In the genomic region with DNA sequence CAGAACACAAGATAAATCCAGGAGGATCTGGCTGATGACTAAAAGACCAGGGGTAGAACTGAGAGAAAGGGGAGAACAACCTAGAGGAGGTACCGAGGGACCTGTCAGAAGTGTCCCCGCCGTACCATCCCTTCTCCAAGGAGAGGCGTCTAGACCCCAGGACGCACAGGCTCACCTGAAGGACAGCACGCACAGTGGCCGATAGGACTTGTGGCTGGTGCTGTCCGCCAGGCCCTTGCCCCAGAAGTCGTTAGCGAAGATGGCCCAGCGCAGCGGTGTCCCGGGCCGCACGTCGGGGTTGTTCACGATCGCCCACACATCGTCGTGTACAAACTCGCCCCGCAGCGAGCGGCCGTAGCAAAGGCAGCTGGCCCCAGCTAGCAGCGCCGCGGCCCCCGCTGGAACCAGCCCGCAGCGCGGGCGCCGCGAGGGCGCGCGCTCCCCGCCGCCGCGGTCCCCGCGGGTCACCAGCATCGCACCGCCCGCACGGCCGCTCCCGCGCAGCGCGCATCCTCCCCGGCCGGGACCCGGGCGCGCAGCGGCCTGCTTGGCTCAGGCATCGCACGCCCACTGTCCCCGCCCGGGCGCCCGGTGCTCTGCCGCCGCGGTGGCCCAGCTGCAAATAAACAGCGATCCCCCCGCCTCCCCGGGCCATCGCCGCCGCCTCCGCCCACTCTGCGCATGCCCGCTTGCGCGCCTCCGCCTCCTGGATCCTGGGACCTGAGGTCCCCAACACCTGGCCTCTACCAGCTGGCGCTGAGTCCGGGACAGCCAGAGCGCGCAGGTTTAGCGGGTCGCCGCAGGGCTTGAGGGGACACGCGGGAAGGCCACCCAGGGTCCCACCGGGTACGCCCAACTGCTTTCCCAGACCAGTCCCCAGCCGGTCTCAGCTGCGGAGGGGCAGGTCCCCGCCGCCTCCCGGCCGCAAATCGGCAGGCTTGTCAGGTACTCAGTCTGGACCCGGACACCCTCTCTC, we compare ENCODE assay signal across 8 mouse cellular contexts. TPM values are rescaled to one million over a fixed set of nuclear protein-coding genes. Genes with fewer than 3 reads are reported as not detected.
DNase-seq lines count a peak whose midpoint lies in the region; ATAC-seq lines count a peak whose summit lies in the region.

A gene (minus strand): TSS at position 664 of the 976 bp plus-strand sequence.

- DNase-seq in adrenal gland, postnatal 10 days = peak; percentile 86
- peak; percentile 76 for DNase-seq in embryo, embryonic 11 days
- DNase-seq in gastrocnemius, postnatal 4 days (ENCODE audit: low spot score in 2 of 2) = peak; percentile 62 to 68
- DNase-seq in limb, embryonic 10.5 days (ENCODE audit: low spot score) = peak; percentile 85
- DNase-seq in midbrain, embryonic 11.5 days (ENCODE audit: low spot score, missing footprints) = peak; percentile 96
- peak; percentile 6 for DNase-seq in spleen, adult 12 weeks (ENCODE audit: low spot score)
- DNase-seq in c-Kit-positive CD71-positive TER-119-positive erythroid progenitor cells, embryonic 14.5 days (ENCODE audit: low spot score) = no peak

- H3K4me3 ChIP-seq in intestine, embryonic 15.5 days (replicated peaks) = peak within 1 kb of the TSS; percentile 71
- H3K4me3 ChIP-seq in limb, embryonic 10.5 days = peak within 1 kb of the TSS; percentile 81
- H3K4me3 ChIP-seq in midbrain, embryonic 11.5 days (ENCODE audit: low read depth, low read length) = peak within 1 kb of the TSS; percentile 50

- peak within 1 kb of the TSS; percentile 94 for H3K4me2 ChIP-seq in intestine, embryonic 15.5 days (replicated peaks)
- H3K4me2 ChIP-seq in midbrain, embryonic 11.5 days = peak within 1 kb of the TSS; percentile 84

- H3K27me3 ChIP-seq in intestine, embryonic 15.5 days (replicated peaks) = peaks cover 18% of the 10 kb centered on the region
- peaks cover 68% of the 10 kb centered on the region for H3K27me3 ChIP-seq in limb, embryonic 10.5 days (ENCODE audit: low read depth, poor library complexity, severe bottlenecking)
- H3K27me3 ChIP-seq in midbrain, embryonic 11.5 days (ENCODE audit: control insufficient read depth, insufficient read depth, low read length) = peaks cover 32% of the 10 kb centered on the region

- under 1% methylated on average over 95 of the region's 99 CpGs for WGBS in intestine, embryonic 15.5 days
- 2% methylated on average over 99 of the region's 99 CpGs for WGBS in limb, embryonic 10.5 days
- WGBS in midbrain, embryonic 11.5 days = under 1% methylated on average over 99 of the region's 99 CpGs

- ATAC-seq in intestine, embryonic 15.5 days = peak; percentile 87
- ATAC-seq in midbrain, embryonic 11.5 days (ENCODE audit: low FRiP score) = peak; percentile 85

- peak within 1 kb of the TSS; percentile 62 for H3K9ac ChIP-seq in intestine, embryonic 15.5 days
- H3K9ac ChIP-seq in midbrain, embryonic 11.5 days (ENCODE audit: low read length) = peak within 1 kb of the TSS; percentile 60

- no peak within 1 kb of the TSS for H3K27ac ChIP-seq in intestine, embryonic 15.5 days
- peak within 1 kb of the TSS; percentile 81 for H3K27ac ChIP-seq in limb, embryonic 10.5 days
- H3K27ac ChIP-seq in midbrain, embryonic 11.5 days (ENCODE audit: low read depth, low read length) = no peak within 1 kb of the TSS

- H3K36me3 ChIP-seq in intestine, embryonic 15.5 days = no peaks in the 10 kb centered on the region
- H3K36me3 ChIP-seq in limb, embryonic 10.5 days = no peaks in the 10 kb centered on the region
- no peaks in the 10 kb centered on the region for H3K36me3 ChIP-seq in midbrain, embryonic 11.5 days (ENCODE audit: control insufficient read depth, insufficient read depth, low read length)

- H3K4me1 ChIP-seq in intestine, embryonic 15.5 days (replicated peaks) = peaks cover 10% of the 10 kb centered on the region; the same call in 1 of the 2 replicates
- H3K4me1 ChIP-seq in limb, embryonic 10.5 days = peaks cover 35% of the 10 kb centered on the region
- H3K4me1 ChIP-seq in midbrain, embryonic 11.5 days (ENCODE audit: control insufficient read depth, insufficient read depth, low read length) = peaks cover 12% of the 10 kb centered on the region

- no peaks in the 10 kb centered on the region for H3K9me3 ChIP-seq in intestine, embryonic 15.5 days
- no peaks in the 10 kb centered on the region for H3K9me3 ChIP-seq in limb, embryonic 10.5 days (replicated peaks)
- no peaks in the 10 kb centered on the region; the same call in 1 of the 2 replicates for H3K9me3 ChIP-seq in midbrain, embryonic 11.5 days (ENCODE audit: control insufficient read depth, low read length)

RNA-seq across cellular contexts. Expression of the gene that starts here (rescaled TPM):
- 10 to 100 TPM in 1 of 2 experiments, 1 to 10 TPM in 1; 8.5 to 15.2 TPM for total RNA-seq in adrenal gland, postnatal 10 days (2021)
- 10 to 100 TPM; 27.4 to 30.2 TPM for total RNA-seq in gastrocnemius, postnatal 4 days (2021)
- polyA plus RNA-seq in intestine, embryonic 15.5 days (2015; fragmentation: Nextera tagmentation; extraction: Ambion mirVana) = 1.6 and 2.0 TPM in 2 replicates
- 0.26 and 1.2 TPM in 2 replicates for polyA plus RNA-seq in limb, embryonic 10.5 days (2016; fragmentation: Nextera tagmentation; extraction: Ambion mirVana)
- polyA plus RNA-seq in midbrain, embryonic 11.5 days (2014; fragmentation: Nextera tagmentation; extraction: Ambion mirVana) = 0.98 and 1.0 TPM in 2 replicates
